Mouse (Mus musculus): ENCODE measurements at regions not wholly inside any gene's neighbourhood (a gene's known extent, or its start where the extent isn't known, plus 50 kb on each side); places are given as distances from the start of the nearest gene placed in this dataset.

DNA sequence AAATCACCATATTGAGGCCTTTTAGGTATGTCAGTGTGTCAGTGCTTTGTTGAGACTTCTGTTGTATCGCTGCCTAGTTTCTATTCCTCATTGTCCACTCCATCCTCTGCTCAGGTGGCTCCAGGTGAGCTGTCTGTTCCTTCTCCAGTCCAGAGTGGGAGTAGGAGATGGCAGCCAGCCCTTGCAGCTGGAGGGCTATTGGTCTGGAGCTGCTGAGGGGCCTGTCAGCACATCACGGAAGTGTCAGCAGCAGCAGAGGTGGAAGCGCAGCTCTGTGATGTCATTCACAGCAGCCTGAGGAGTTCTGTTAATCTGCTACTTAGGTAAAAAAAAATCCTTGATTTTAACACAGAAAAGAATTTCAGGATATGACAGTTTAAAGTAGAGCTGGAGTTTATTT lies 126.0 kb upstream of the Adra1b start:
- no peak for DNase-seq (ENCODE audit: low read depth)

DNA sequence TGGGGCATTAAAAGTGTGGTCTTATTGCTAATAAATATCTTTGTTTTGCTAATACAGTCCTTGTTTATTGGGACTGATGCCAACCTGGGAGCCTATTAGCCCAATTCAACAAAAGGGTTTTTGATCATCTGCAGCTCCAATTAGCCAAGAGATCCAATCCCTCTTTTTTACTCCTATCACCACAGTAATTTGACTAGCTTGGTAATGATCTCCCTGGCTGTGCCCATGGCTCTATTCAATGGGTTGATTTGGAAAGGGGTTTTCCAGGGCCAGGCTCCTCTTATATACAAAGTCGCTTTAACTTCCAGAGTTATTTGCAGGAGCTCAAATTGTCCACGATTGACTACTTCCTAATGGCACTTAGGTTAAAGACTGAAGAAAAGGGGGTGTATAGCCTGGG lies 145.1 kb upstream of the Adra1b start:
- no peak for DNase-seq (ENCODE audit: low read depth)

DNA sequence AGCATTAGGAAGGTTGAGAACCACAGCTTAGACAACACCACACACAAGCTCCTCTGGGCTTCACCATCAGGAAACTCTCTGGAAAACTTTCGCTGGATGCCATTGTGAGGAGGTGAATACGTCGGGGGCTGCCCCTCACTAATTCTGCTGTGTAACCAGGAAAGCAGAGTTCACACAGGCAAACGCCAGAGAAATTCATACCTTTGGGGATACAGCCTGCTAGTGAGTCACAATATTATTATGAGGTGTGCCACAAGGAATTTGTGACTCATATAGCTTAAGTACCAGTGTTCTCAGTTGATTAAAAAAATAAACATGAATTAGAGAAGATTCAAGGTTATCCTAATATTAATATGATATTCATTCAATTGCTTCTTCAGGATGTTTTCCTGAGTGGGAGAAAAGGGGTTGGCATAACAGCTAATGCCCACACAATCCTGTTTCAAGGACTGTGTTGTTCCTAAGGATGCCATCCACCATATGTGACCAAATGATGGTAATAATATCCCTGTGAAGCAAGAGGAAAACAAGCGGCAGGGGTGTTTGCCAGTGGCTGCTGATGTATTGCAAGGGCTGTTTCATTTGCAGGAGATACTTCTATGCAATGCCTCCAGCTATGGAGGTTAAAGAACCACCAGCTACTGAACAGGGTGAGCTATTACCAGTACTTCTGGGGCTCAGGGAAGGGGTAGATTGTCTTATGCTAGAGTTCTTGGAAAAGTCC lies 148.4 kb upstream of the Adra1b start:
- DNase-seq (ENCODE audit: low read depth) = peak; percentile 56

DNA sequence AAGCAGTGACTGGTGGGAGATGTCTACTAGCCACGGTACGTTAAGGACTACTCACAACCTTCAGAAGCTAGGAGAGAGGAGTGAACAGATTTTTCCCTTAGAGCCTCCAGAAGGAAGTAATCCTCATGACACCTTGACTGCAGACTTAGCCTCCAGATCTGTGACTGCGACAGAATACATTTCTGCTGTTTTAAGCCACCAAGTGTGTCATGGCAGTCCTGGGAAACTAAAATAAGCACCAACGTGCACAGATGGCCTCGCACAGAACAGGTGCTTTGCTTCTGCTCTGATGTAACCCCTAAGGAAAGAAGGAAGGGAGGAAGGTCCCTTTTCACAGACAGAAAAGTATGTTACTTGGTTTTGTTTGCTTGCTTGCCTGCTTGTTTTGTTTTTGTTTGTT lies 151.5 kb upstream of the Adra1b start:
- no peak for DNase-seq (ENCODE audit: low read depth)

DNA sequence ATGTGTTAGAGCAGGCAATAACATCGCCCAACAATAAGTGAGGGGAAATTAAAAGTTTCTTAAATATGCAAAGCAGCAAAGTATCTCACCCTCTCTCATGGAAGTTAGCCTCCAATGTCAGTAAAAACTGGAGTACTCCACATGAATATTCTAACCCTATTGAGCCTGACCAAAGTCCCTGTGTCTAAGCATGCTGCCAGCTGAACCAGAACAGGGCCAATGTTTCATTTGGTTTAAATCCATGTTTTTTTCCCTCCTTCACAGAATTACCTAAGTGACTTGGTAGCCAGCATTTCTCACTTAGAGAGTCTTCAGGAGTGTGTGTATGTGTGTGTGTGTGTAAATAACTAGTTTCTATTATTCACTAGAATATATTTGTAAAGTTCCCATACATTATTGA lies 161.4 kb upstream of the Adra1b start:
- no peak for DNase-seq (ENCODE audit: low read depth)

DNA sequence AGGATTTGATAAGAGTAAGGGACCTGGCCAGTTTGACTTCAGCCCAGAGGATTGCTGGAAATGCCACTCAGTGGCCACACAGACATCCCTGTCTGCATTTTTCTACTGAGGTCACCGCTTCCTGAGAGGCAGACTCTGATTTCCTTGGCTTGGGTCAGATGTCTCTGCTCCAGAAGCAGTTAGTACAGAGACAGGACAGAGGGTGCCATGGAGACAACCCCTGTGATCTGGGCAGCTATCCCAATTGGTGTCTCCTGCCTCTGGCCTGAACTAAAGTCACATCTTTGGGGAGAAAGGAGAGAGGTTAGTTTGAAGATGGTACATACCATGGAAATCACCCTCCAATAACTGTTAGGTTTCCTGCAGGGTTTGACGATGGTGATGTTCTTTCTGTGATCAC lies 165.2 kb upstream of the Adra1b start:
- DNase-seq (ENCODE audit: low read depth) = no peak

DNA sequence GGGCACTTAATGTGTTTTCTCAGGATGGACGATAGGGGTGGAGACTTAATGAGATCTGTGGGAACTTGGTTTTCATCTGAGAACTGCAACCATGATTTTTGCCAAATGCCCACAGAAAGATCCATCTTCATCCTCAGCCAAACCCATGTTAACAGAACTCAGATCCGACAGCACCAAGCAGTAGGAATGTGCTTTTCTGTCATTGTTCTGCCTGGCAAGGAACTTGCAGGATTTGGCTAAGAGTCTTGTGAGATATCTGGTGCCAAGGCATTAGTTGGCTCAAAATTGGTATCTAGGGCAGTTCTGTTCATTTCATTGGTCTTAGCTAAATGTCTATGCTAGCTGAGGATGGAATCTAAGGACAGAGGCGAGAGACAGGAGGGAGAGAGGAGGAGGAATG lies 182.7 kb upstream of the Adra1b start:
- no peak for DNase-seq (ENCODE audit: low read depth)

DNA sequence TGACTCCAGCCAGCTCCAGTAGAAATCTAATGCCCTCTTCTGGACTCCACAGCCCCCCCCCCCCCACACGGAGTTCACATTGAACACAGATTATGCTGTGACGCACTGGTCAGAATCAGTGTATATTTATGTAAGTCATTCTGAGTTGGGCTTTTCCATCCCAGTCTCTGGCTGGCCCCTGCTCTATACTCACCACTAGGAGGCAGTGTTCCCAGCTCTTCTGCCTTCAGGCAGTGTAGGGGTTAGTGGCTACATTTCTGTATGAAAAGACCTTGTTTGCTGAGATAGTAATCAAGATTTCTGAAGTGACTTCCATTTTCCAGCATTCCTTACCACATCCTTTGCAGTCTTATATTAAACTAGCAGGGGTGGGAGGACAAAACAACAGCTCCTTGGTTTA lies 185.9 kb upstream of the Adra1b start:
- DNase-seq (ENCODE audit: low read depth) = peak; percentile 24

DNA sequence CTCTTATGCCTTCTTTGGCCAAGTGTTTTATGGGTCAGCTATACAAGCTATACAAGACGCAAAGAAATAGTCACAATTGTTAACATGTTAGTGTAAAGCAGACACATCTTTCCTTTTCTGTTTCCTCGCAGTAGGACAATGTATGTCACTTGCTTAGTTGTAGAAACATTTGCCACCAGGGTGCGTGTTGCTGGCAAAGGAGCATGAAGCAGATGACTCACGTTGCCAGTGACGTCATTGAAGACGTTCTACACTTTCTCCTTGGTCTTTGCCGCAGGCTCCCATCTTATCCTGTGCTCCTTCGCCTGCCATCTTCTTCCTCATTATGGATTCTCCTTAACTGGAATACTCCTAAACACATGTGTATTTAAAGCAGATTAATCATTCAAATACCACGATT lies 188.5 kb upstream of the Adra1b start:
- no peak for DNase-seq (ENCODE audit: low read depth)

DNA sequence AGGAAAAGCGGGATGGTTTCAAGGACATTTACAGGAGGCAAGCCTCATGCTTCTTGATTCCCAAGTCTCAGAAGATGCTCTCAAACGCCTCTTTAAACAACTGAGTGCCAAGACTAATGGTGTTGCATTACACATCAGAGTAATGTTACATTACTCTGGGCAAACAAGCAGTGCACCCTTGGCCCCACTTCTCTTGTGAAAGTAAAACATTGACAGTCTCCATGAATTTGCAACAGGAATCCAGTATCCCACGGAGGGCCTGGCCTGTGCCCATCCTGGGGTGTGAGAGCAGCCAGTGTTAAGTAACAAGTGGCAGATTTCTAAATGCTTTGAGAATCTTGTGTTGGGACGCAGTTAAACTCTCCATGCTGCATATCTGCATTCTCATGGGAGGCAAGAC lies 194.3 kb upstream of the Adra1b start:
- peak; percentile 30 for DNase-seq (ENCODE audit: low read depth)

DNA sequence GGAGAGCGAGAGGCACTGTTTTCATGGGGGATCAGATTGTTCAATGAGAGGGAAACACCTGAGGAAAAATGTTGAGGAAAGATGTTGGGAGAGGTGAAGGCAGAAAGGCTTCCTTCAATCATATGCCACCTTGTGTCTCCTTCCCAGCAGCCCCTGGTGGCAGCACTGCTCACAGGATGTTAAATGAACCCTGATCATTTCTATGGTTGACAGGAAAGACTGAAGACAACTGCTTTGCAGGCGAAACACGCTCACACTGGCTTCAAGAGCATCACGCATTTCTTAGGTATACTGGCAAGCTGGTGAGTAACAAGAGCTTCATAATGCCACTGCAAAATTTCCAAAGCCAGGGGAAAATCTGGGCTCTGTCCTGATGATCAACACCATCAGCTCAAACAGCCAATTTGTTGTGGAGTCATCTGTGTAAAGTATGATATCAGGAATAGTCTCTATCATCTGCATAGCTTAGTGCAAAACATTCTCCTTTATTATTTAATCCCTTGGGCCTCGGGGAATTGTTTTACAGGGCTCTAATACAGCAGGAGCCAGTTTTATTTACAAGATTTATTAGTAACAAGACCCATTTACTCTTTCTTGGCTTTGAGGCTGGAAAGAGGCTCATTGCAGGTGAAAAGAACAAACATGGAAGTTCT lies 202.3 kb upstream of the Adra1b start:
- no peak for DNase-seq (ENCODE audit: low read depth)

DNA sequence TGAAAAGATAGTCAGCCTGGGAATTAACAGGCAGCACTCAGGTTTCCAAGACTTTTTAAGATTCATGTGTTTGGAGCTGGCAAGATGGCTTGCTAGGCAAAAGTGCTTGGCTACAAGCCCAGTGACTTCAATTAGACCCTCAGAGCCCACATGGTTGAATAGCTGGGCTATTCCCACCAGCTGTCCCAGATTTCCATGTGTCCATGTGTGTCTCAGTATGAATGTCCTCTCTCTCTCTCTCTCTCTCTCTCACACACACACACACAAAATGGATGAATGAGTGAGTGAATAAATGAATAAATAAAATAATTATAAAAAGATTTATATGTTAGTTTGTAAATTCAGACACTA lies 202.8 kb upstream of the Adra1b start:
- DNase-seq (ENCODE audit: low read depth) = peak; percentile 26

DNA sequence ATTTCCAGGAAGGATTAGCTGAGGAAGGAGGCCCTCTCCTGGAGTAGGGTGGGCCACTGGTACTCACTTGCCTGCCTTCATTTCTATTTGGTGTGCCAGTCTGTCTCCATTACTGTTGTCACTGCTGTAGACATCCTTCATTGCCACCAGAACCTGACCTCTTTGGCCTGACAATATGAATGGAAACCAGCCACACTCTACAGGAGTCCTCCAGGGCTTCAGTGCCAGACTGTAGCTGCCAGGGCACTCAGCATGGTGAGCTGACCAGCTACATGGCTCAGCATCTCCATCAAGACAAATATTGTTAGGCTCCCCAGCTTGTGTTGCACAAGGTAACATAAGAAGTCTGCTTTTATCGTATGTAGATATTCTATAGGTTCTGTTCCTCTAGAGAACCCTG lies 205.2 kb upstream of the Adra1b start:
- DNase-seq (ENCODE audit: low read depth) = no peak

DNA sequence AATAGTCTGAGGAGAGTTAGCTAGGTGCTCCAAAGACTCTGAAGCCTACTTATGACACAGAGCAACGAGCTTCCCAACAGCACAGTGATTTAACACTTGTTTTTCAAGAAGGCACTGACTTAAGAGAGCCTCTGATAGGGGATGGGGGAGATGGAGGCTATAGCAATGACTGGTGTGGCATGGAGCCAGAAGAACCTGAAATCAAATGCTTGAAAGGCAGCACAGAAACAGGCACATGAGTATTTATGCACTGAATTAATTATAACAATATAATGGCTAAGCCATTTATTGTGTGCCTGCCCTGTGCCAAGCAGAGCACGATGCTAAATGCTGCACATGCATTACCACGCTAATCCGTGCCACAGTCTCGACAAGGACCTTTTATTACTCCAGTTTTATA lies 210.5 kb upstream of the Adra1b start:
- peak; percentile 59 for DNase-seq (ENCODE audit: low read depth)

DNA sequence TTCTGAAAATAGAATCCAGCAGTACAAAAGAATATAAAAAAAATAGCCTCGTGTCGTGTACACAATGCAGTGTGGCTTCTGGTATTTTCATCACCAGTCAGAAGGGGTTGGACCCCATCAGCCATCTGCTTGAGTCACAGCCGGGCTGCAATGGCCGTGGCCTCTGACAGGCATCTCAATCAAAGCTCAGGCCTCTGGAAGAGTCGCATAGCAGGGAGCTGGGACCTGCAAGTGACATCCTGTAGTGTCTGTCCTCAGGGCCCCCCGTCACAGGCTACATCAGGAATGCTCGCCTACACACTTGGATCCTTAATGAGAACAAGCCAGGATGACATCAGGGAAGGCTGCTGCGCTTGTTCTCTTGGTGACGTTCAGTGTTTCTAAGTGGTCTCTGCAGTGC lies 226.1 kb upstream of the Adra1b start:
- DNase-seq (ENCODE audit: low read depth) = no peak

DNA sequence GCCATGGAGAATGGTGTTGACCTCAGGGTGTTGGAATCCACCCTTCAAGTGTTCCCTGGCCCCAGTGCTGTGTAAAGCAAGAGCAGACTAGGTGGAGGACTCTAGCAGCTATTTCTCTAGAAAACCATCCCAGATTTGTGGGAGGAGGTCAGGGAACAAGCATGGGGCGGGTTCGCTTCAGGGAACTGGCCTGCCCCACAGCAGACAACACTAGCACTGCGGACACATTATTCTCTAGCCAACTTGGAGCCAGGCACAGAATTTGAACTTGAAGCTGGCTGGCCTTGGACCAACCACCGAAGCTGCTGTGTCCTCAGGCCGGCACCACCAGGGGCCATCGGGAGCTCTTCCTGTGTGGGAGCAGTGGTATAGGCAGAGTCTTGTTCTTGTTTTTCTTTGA lies 227.5 kb upstream of the Adra1b start:
- DNase-seq (ENCODE audit: low read depth) = no peak

DNA sequence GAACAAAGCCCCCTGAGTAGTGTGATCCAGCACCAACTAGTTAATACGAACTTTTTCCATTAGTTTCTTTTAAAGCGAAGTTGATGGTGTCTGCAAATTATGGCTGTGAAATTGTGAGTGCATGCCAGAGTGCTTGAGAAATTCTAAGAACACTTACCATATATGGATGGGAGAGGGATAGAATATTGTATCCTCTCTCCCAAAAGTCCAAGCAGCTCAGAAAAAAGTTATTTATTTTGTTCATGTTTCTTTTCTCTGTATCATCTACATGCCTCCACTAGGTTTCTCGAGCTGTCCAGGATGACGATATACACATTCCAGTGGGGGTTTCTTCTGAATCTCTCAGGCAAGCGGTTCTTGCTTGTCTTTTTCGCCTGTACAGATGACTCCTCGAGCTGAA lies 232.2 kb upstream of the Adra1b start:
- DNase-seq (ENCODE audit: low read depth) = no peak

DNA sequence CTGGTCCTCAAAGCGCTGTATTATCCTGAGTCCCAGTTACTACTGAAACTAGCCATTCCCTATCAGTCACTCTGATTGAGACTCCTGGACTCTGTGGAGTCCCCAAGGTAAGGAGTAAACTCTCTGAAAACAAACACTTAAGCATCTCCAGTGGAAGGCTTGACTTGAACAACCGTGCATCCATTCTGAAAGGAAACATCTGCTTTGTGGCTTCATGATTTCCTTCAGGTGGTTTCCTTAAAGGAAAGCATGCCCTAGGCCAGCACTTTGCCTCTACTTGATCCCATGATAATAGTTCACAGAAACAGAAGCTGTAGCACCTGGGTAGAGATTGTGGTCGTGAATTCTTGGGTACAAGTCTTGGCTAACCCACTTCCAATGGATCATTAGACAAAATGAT lies 235.0 kb upstream of the Adra1b start:
- DNase-seq (ENCODE audit: low read depth) = no peak

DNA sequence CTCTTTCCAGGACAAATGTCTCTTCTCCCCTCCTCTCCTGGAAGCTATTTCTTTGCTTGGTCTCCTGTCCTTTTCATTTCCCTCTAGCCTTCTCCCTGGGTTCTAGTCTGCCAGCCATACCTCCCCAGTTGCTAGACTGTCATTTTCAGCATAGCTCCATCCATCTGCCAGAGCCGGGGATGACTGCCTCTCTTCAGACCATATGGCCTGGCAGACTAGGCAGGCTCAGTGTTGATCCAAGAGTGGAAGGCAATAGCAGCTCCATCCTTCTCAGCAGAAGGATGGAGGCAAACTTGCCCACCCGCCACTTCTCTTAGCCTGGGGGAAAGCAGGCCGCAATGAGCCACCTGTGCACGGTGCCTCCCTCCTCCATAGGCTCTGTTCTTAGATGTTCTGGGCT lies 242.0 kb upstream of the Adra1b start:
- DNase-seq (ENCODE audit: low read depth) = no peak

DNA sequence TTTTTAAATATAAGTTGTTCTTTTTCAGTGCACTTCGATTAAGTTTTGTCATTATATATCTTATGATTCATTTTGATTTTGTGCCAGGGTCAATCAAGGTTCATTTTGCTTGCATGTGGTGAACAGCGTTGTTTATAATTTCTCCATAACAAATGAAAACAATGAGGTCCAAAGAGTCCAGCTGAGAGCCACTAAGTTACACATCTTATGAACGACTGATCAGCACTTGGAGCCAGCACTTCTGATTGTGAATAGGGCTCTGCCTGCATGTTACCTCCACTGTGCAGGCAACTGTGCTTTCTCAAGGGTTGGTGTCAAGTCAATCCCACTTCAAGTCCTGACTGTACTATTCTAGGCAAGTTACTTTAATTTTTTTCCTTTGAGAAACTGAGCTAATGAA lies 243.5 kb upstream of the Adra1b start:
- no peak for DNase-seq (ENCODE audit: low read depth)

DNA sequence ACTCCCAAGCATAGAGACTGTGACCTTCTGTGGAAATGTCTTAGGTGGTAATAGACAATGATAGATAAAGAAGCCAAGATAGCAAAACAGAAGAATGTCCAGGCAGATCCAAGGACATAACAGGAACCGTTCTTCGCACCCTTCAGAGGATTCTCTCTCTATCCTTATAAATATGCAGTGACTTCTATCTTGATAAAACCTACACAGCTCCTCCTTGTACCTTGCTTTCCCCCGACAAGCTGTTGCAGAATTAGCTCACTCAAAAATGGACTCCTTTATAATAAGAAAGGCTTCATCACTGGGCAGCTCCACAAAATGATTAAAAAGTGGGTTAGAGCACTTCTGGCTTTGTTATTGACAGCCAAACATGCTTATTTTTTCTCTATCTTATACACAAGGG lies 245.4 kb upstream of the Adra1b start:
- DNase-seq (ENCODE audit: low read depth) = no peak

DNA sequence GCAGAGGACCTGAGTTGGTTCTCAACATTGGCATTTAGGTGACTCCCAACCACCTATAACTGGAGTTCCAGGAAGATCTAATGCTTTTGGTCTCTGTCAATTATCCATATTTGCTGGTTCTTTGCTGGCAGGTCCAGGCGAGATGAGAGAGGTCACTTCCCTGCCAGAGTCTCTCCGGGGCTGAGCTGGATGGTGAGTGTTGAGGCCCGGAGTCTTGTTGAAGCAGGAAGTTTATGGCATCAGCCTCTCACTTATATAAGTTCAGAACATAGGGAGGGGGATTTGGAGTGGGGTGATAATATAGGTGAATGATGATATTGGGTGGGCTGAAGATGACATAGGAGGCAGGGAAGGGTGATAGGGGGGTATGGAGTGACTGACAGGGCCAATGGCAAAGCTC lies 246.3 kb upstream of the Il12b start:
- DNase-seq (ENCODE audit: low read depth) = no peak

DNA sequence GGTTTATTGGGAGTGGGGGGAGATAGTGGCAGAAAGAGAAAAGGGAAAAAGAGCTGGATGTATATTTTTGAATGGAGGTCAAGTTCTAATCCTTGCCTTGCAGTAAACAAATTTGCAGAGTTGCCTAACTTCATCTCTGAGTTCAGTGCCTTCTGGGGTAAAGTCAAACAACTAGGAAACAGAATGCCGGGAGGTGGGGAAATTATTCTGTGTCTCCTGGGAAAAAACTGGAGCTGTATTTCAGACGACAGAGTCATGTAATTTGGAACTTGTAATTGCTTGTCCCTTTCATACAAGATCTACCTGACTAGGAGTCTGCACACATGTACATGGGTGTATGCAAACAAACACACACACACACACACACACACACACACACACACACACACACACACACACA lies 244.3 kb upstream of the Il12b start:
- DNase-seq (ENCODE audit: low read depth) = no peak

DNA sequence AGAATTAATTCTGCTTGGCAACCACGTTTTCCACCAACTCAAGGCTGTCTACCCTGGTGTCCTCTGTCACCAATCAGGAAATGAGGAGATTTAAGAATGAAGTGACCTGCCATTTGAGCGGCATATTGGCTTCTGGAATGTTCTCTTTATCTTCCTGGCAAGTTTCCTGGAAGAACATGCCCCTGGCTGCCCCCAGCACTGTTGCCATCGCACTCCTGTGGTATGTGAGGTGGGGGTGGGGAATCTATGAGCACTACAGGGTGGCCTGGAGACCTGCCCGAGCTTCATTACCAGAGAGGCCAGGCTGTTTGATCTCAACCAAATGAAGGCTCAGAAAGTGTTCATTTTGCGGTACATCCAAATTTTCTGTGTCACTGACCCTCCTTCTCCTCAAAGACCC lies 243.8 kb upstream of the Il12b start:
- peak; percentile 65 for DNase-seq (ENCODE audit: low read depth)
